Mouse (Mus musculus) forebrain, embryonic 13.5 days (tissue): ENCODE data around the gene Atp2b1. TPM values are rescaled to one million over a fixed set of nuclear protein-coding genes. Genes with fewer than 3 reads are reported as not detected.

Experiments
- ATAC-seq: fragments of 200-750 bp; cut with Nextera tagmentation; 2 replicates; pipeline ENCODE4 v1.8.0; 2017
- H3K27ac ChIP-seq: fragments of 300-500 bp; sonication (generic); 2 replicates; pipeline ENCODE4 v1.5.1; 2015; ENCODE audit warnings: inconsistent platforms, mild to moderate bottlenecking, moderate library complexity
- H3K27me3 ChIP-seq: fragments of 300-500 bp; sonication (generic); 2 replicates; pipeline ENCODE4 v1.6.1; 2015; ENCODE audit warnings: mild to moderate bottlenecking, inconsistent platforms
- H3K36me3 ChIP-seq: fragments of 300-500 bp; sonication (generic); 2 replicates; pipeline ENCODE4 v1.6.1; 2015; ENCODE audit warnings: mild to moderate bottlenecking, inconsistent platforms; ENCODE audit not compliant: poor library complexity, severe bottlenecking
- H3K4me1 ChIP-seq: fragments of 300-500 bp; sonication (generic); 2 replicates; pipeline ENCODE4 v1.6.1; 2015; ENCODE audit warnings: inconsistent platforms
- H3K4me2 ChIP-seq: fragments of 300-500 bp; sonication (generic); 2 replicates; pipeline ENCODE4 v1.6.1; 2015; ENCODE audit warnings: inconsistent platforms, mild to moderate bottlenecking, moderate library complexity
- H3K4me3 ChIP-seq: fragments of 300-500 bp; sonication (generic); 2 replicates; pipeline ENCODE4 v1.5.1; 2015; ENCODE audit warnings: mild to moderate bottlenecking, inconsistent platforms
- H3K9ac ChIP-seq: fragments of 300-500 bp; sonication (generic); 2 replicates; pipeline ENCODE4 v1.6.1; 2015; ENCODE audit warnings: mild to moderate bottlenecking, inconsistent platforms
- H3K9me3 ChIP-seq: fragments of 300-500 bp; sonication (generic); replicated peaks from 2 replicates; pipeline ENCODE4 v1.6.1; 2016; ENCODE audit warnings: inconsistent platforms
- WGBS: fragments of 180-500 bp; shearing (Covaris S2); methylation state at CpG from one replicate; pipeline ENCODE4 v1.1.7; 2015; 5-methylcytosine and 5-hydroxymethylcytosine counted together
- polyA plus RNA-seq: library from polyadenylated mRNA; unstranded; fragments of >200 nt; fragmentation: Nextera tagmentation; extraction: Ambion mirVana; gene quantifications from 2 replicates; pipeline ENCODE4 v1.2.1, GENCODE M21; 2015

The Atp2b1 gene
- polyA plus RNA-seq, 1 experiment from 2014 or later: 103 TPM

- Histone ChIP-seq H3K9ac (no peak overlapping the region), H3K4me3 (no peak overlapping the region), H3K27me3 (no peaks in the 10 kb centered on the region), H3K4me1 (peaks cover 1% of the 10 kb centered on the region), H3K27ac (no peak overlapping the region), H3K36me3 (no peaks in the 10 kb centered on the region), H3K4me2 (no peak overlapping the region), H3K9me3 (no peaks in the 10 kb centered on the region)
- 84% methylated on average over 4 of the region's 4 CpGs for WGBS
- no peak for ATAC-seq
Observed at GRCm38 (mm10) chr10:98925081-98925480, 10.9 kb downstream of the Atp2b1 start.

- Histone ChIP-seq H3K4me1 (peaks cover 6% of the 10 kb centered on the region), H3K4me2 (no peak overlapping the region), H3K9me3 (no peaks in the 10 kb centered on the region), H3K27me3 (no peaks in the 10 kb centered on the region), H3K36me3 (no peaks in the 10 kb centered on the region), H3K4me3 (no peak overlapping the region), H3K9ac (no peak overlapping the region), H3K27ac (no peak overlapping the region)
- ATAC-seq: no peak
Observed at GRCm38 (mm10) chr10:98926991-98927390, 12.8 kb downstream of the Atp2b1 start.

GRCm38 (mm10) chr10:98929444-98929843 is 15.2 kb downstream of the Atp2b1 start:
- WGBS: 75% methylated on average over 7 of the region's 7 CpGs
- H3K4me3 ChIP-seq: no peak overlapping the region
- peaks cover 6% of the 10 kb centered on the region for H3K4me1 ChIP-seq
- H3K4me2 ChIP-seq: no peak overlapping the region
- H3K36me3 ChIP-seq: no peaks in the 10 kb centered on the region
- H3K9me3 ChIP-seq: no peaks in the 10 kb centered on the region
- H3K27me3 ChIP-seq: no peaks in the 10 kb centered on the region
- H3K27ac ChIP-seq: no peak overlapping the region
- no peak overlapping the region for H3K9ac ChIP-seq
- no peak for ATAC-seq

GRCm38 (mm10) chr10:98930143-98930542 is 15.9 kb downstream of the Atp2b1 start:
- H3K4me3 ChIP-seq: no peak overlapping the region
- no peak overlapping the region for H3K9ac ChIP-seq
- peak overlapping the region; percentile 22; the same call in 1 of the 2 replicates for H3K4me2 ChIP-seq
- no peaks in the 10 kb centered on the region for H3K36me3 ChIP-seq
- ATAC-seq: peak; percentile 44; the same call in 1 of the 2 replicates
- H3K4me1 ChIP-seq: peaks cover 6% of the 10 kb centered on the region
- H3K9me3 ChIP-seq: no peaks in the 10 kb centered on the region
- no peak overlapping the region for H3K27ac ChIP-seq
- H3K27me3 ChIP-seq: no peaks in the 10 kb centered on the region
- 45% methylated on average over 11 of the region's 11 CpGs for WGBS

- ATAC-seq: no peak
- Histone ChIP-seq H3K27ac (no peak overlapping the region), H3K4me1 (peaks cover 8% of the 10 kb centered on the region; the same call in 1 of the 2 replicates), H3K9ac (no peak overlapping the region), H3K27me3 (no peaks in the 10 kb centered on the region), H3K4me2 (no peak overlapping the region), H3K4me3 (no peak overlapping the region), H3K36me3 (no peaks in the 10 kb centered on the region), H3K9me3 (no peaks in the 10 kb centered on the region)
- 92% methylated on average over 4 of the region's 4 CpGs for WGBS
Observed at GRCm38 (mm10) chr10:98940137-98940536, 25.9 kb downstream of the Atp2b1 start.

GRCm38 (mm10) chr10:98940799-98941198 is 26.6 kb downstream of the Atp2b1 start:
- no peak overlapping the region for H3K9ac ChIP-seq
- H3K4me3 ChIP-seq: no peak overlapping the region
- H3K36me3 ChIP-seq: no peaks in the 10 kb centered on the region
- H3K4me2 ChIP-seq: no peak overlapping the region
- H3K27ac ChIP-seq: no peak overlapping the region
- no peaks in the 10 kb centered on the region for H3K27me3 ChIP-seq
- 90% methylated on average over 2 of the region's 2 CpGs for WGBS
- H3K4me1 ChIP-seq: peaks cover 8% of the 10 kb centered on the region; the same call in 1 of the 2 replicates
- H3K9me3 ChIP-seq: no peaks in the 10 kb centered on the region
- no peak for ATAC-seq

- no peak for ATAC-seq
- 66% methylated on average over 6 of the region's 6 CpGs for WGBS
- Histone ChIP-seq H3K9ac (no peak overlapping the region), H3K4me2 (no peak overlapping the region), H3K9me3 (no peaks in the 10 kb centered on the region), H3K27me3 (no peaks in the 10 kb centered on the region), H3K4me1 (peaks cover 8% of the 10 kb centered on the region; the same call in 1 of the 2 replicates), H3K4me3 (no peak overlapping the region), H3K27ac (peak overlapping the region; percentile 25; the same call in 1 of the 2 replicates), H3K36me3 (no peaks in the 10 kb centered on the region)
Observed at GRCm38 (mm10) chr10:98941991-98942390, 27.8 kb downstream of the Atp2b1 start.

GRCm38 (mm10) chr10:98942999-98943398 is 28.8 kb downstream of the Atp2b1 start:
- Histone ChIP-seq H3K27me3 (no peaks in the 10 kb centered on the region), H3K4me1 (peaks cover 12% of the 10 kb centered on the region; the same call in 1 of the 2 replicates), H3K9me3 (no peaks in the 10 kb centered on the region), H3K27ac (no peak overlapping the region), H3K9ac (no peak overlapping the region), H3K4me3 (no peak overlapping the region), H3K4me2 (no peak overlapping the region), H3K36me3 (no peaks in the 10 kb centered on the region)
- 89% methylated on average over 8 of the region's 8 CpGs for WGBS
- ATAC-seq: no peak

- H3K27ac ChIP-seq: no peak overlapping the region
- peaks cover 12% of the 10 kb centered on the region; the same call in 1 of the 2 replicates for H3K4me1 ChIP-seq
- H3K9ac ChIP-seq: no peak overlapping the region
- no peaks in the 10 kb centered on the region for H3K27me3 ChIP-seq
- no peak overlapping the region for H3K4me2 ChIP-seq
- 60% methylated on average over 8 of the region's 8 CpGs for WGBS
- ATAC-seq: no peak
- H3K9me3 ChIP-seq: no peaks in the 10 kb centered on the region
- H3K4me3 ChIP-seq: no peak overlapping the region
- no peaks in the 10 kb centered on the region for H3K36me3 ChIP-seq
Observed at GRCm38 (mm10) chr10:98943894-98944293, 29.7 kb downstream of the Atp2b1 start.

GRCm38 (mm10) chr10:98946031-98946791 is 32.0 kb downstream of the Atp2b1 start:
- no peaks in the 10 kb centered on the region for H3K27me3 ChIP-seq
- no peak overlapping the region for H3K9ac ChIP-seq
- H3K36me3 ChIP-seq: no peaks in the 10 kb centered on the region
- WGBS: 62% methylated on average over 9 of the region's 9 CpGs
- no peak for ATAC-seq
- no peak overlapping the region for H3K4me3 ChIP-seq
- H3K9me3 ChIP-seq: no peaks in the 10 kb centered on the region
- no peak overlapping the region for H3K4me2 ChIP-seq
- no peak overlapping the region for H3K27ac ChIP-seq
- peaks cover 12% of the 10 kb centered on the region; the same call in 1 of the 2 replicates for H3K4me1 ChIP-seq

GRCm38 (mm10) chr10:98947206-98947605 is 33.0 kb downstream of the Atp2b1 start:
- H3K36me3 ChIP-seq: no peaks in the 10 kb centered on the region
- WGBS: 81% methylated on average over 2 of the region's 2 CpGs
- H3K4me1 ChIP-seq: peaks cover 6% of the 10 kb centered on the region; the same call in 1 of the 2 replicates
- H3K27me3 ChIP-seq: no peaks in the 10 kb centered on the region
- H3K9me3 ChIP-seq: no peaks in the 10 kb centered on the region
- H3K9ac ChIP-seq: no peak overlapping the region
- H3K4me2 ChIP-seq: no peak overlapping the region
- ATAC-seq: no peak
- no peak overlapping the region for H3K27ac ChIP-seq
- no peak overlapping the region for H3K4me3 ChIP-seq

- Histone ChIP-seq H3K36me3 (no peaks in the 10 kb centered on the region), H3K9ac (no peak overlapping the region), H3K27me3 (no peaks in the 10 kb centered on the region), H3K4me1 (0 out of 2 replicates have a peak, but pooled peaks cover 4% of the 10 kb centered on the region), H3K9me3 (no peaks in the 10 kb centered on the region), H3K4me2 (no peak overlapping the region), H3K27ac (no peak overlapping the region), H3K4me3 (no peak overlapping the region)
- no peak for ATAC-seq
- 84% methylated on average over 5 of the region's 5 CpGs for WGBS
Observed at GRCm38 (mm10) chr10:98948096-98948495, 33.9 kb downstream of the Atp2b1 start.
